Mouse (Mus musculus): Measurements from ENCODE around the gene Chdh. TPM values are rescaled to one million over a fixed set of nuclear protein-coding genes. Genes with fewer than 3 reads are reported as not detected.
A peak's percentile ranks its signal among the peaks of the same experiment; 100 is the strongest.

Gene Chdh
- polyA plus RNA-seq (2015; fragmentation: Nextera tagmentation; extraction: Ambion mirVana): 1.2 and 1.4 TPM in 2 replicates

DNA sequence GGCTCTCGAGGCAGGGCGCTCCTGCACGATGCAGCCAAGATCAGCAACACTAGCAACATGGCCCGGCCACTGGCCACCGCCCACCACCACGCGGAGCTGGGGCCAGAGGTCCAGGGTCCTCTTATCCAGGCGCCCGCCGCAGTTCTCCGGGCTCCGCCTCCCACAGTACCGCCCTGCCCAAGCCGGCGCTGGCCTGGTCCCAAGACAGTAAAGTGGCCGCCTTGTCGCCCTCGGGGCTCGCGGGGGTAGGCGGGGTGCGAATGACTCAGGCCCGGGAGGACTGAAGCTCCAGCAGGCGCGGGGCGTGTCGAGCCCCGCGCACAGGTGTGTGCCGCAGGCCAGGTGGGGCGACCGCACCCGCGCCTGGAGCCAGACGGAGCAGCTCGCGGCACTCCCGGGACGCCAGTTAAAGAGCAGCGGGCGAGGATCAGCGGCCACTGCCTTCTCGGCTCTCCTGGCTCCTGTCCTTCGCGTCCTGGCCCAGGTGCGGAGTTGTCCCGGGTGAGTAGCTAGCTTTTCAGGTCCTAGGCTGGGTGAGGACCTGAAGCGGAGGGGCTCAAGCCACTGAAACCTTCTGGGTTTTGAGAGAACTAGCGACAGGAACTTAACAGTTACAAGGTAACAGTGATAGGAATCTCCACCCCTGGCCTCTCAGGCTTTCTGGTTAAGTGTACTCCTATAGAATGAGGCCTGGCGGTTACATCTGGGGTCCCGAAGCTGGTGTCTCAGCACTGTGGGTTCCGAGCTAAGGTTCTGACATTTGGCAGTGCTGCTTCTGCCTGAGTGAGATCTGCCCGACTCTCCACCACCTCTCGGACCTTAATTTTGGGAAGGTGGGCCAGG, at the start of gene Chdh, which contains the start of gene Il17rb:
TSS of gene Chdh (plus strand) at position 291 of the 843 bp plus-strand sequence.
TSS of gene Il17rb (minus strand) at position 164 of the 843 bp plus-strand sequence.
- no peaks in the 10 kb centered on the region for H3K9me3 ChIP-seq (replicated peaks; ENCODE audit: control insufficient read depth, low read length)
- no peaks in the 10 kb centered on the region for H3K27me3 ChIP-seq (ENCODE audit: control insufficient read depth, insufficient read depth, low read length)
- no peaks in the 10 kb centered on the region for H3K36me3 ChIP-seq (ENCODE audit: control insufficient read depth, insufficient read depth, low read length)
- peak; percentile 85 for ATAC-seq (ENCODE audit: insufficient read depth, low FRiP score)
- peak within 1 kb of the TSS; percentile 68 for H3K4me2 ChIP-seq (ENCODE audit: low read depth, low read length)
- 9% methylated on average over 54 of the region's 54 CpGs for WGBS
- 0 out of 2 replicates have a peak, but pooled peaks cover 16% of the 10 kb centered on the region for H3K4me1 ChIP-seq (ENCODE audit: control insufficient read depth, insufficient read depth, low read length)
- H3K27ac ChIP-seq (ENCODE audit: low read length): peak within 1 kb of the TSS; percentile 30; the same call in 1 of the 2 replicates
- H3K9ac ChIP-seq (ENCODE audit: low read length): peak within 1 kb of the TSS; percentile 40
- H3K4me3 ChIP-seq (replicated peaks; ENCODE audit: low read length): peak within 1 kb of the TSS; percentile 41

DNA sequence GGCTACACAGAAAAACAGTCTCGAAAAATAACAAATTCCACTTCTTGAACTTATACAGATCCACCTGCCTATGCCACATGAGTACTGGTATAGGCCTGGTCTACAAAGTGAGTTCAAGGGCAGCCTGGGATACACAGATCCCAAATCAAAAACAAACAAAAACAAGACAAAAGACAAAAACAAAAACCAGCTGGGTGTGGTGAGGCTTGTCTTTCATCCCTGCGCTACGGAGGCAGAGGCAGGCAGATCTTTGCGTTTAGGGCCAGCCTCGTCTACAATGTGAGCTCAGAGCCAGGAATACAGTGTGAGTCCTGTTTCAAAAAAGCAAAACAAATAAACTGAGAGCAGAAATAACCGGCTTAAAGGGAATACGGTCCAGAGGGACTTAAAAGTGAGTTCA, 41.2 kb upstream of the Chdh start:
- peak overlapping the region; percentile 66 for H3K9ac ChIP-seq (ENCODE audit: low read length)
- peak overlapping the region; percentile 92 for H3K4me3 ChIP-seq (replicated peaks; ENCODE audit: low read length)
- H3K36me3 ChIP-seq (ENCODE audit: control insufficient read depth, insufficient read depth, low read length): 0 out of 2 replicates have a peak, but pooled peaks cover 4% of the 10 kb centered on the region
- H3K4me1 ChIP-seq (ENCODE audit: control insufficient read depth, insufficient read depth, low read length): peaks cover 9% of the 10 kb centered on the region
- H3K4me2 ChIP-seq (ENCODE audit: low read depth, low read length): peak overlapping the region; percentile 72
- no peak for ATAC-seq (ENCODE audit: insufficient read depth, low FRiP score)
- H3K27ac ChIP-seq (ENCODE audit: low read length): peak overlapping the region; percentile 58; the same call in 1 of the 2 replicates
- 59% methylated on average over 7 of the region's 7 CpGs for WGBS
- H3K27me3 ChIP-seq (ENCODE audit: control insufficient read depth, insufficient read depth, low read length): no peaks in the 10 kb centered on the region
- H3K9me3 ChIP-seq (replicated peaks; ENCODE audit: control insufficient read depth, low read length): no peaks in the 10 kb centered on the region

DNA sequence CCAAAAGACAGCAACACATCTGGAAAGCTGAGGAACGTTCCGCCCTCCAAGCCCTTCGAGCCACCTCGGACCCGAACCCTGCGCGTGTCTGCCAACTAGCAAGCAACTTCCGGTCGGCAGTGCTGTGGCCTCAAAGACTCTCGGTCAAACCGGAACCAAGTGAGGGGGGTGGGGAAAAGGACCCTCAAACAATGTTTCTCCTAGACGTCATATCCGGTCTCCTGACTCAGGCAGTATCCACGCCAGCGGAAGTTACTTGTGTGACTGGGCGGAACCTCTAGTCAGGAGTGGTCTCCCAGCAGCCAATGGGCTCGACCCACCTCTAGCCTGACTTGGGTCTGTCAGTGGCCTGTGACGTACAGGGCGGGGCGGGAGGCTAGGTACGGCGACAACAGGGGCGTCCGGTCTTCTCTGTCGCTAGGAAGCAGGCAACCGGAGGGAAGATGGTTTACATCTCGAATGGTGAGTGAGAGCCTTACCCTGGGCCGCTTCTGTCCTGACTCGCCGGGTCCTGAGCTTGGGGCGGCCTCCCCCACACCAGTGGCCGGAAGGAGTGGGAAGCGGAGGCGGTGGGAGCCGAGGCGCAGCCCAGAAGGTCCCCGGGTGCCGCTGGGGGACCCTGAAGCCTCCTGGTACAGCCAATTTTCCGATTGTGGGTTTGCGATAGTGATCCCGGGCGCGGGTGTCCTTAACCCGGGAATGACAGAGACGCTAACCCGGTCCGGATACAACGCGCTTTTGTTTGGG, 40.6 kb upstream of the Chdh start, which contains the start of gene Selenok:
TSS of gene Selenok (plus strand) at position 234 of the 747 bp plus-strand sequence.
- H3K4me3 ChIP-seq (replicated peaks; ENCODE audit: low read length): peak within 1 kb of the TSS; percentile 92
- peak within 1 kb of the TSS; percentile 97 for H3K9ac ChIP-seq (ENCODE audit: low read length)
- peaks cover 9% of the 10 kb centered on the region for H3K4me1 ChIP-seq (ENCODE audit: control insufficient read depth, insufficient read depth, low read length)
- 0 out of 2 replicates have a peak, but pooled peaks cover 6% of the 10 kb centered on the region for H3K36me3 ChIP-seq (ENCODE audit: control insufficient read depth, insufficient read depth, low read length)
- ATAC-seq (ENCODE audit: insufficient read depth, low FRiP score): peak; percentile 100
- H3K4me2 ChIP-seq (ENCODE audit: low read depth, low read length): peak within 1 kb of the TSS; percentile 72
- H3K9me3 ChIP-seq (replicated peaks; ENCODE audit: control insufficient read depth, low read length): no peaks in the 10 kb centered on the region
- WGBS: under 1% methylated on average over 49 of the region's 49 CpGs
- peak within 1 kb of the TSS; percentile 80 for H3K27ac ChIP-seq (ENCODE audit: low read length)
- no peaks in the 10 kb centered on the region for H3K27me3 ChIP-seq (ENCODE audit: control insufficient read depth, insufficient read depth, low read length)

DNA sequence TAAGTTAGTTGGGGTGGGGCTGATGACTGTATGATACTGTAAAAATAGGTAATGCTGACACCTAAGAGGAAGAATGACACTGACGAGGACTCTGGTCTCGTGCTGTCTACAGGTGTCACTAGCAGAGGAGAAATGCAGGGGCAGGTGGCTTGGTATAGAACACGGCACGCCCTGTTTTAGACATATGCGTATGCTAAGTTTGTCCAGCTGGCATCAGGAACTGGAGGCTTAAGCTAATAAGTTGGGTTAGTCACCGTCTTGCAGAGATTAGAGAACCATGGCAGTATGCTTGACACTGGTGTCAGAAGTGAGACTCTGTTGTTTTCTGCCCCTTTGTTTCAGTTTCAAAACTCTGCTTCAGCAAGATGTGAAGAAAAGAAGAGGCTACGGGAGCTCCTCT, 37.4 kb upstream of the Chdh start:
- no peaks in the 10 kb centered on the region for H3K9me3 ChIP-seq (replicated peaks; ENCODE audit: control insufficient read depth, low read length)
- H3K4me2 ChIP-seq (ENCODE audit: low read depth, low read length): no peak overlapping the region
- H3K27me3 ChIP-seq (ENCODE audit: control insufficient read depth, insufficient read depth, low read length): no peaks in the 10 kb centered on the region
- H3K36me3 ChIP-seq (ENCODE audit: control insufficient read depth, insufficient read depth, low read length): 0 out of 2 replicates have a peak, but pooled peaks cover 12% of the 10 kb centered on the region
- H3K9ac ChIP-seq (ENCODE audit: low read length): no peak overlapping the region
- no peak overlapping the region for H3K4me3 ChIP-seq (replicated peaks; ENCODE audit: low read length)
- H3K27ac ChIP-seq (ENCODE audit: low read length): no peak overlapping the region
- WGBS: 86% methylated on average over 7 of the region's 7 CpGs
- no peak for ATAC-seq (ENCODE audit: insufficient read depth, low FRiP score)
- H3K4me1 ChIP-seq (ENCODE audit: control insufficient read depth, insufficient read depth, low read length): peaks cover 9% of the 10 kb centered on the region

DNA sequence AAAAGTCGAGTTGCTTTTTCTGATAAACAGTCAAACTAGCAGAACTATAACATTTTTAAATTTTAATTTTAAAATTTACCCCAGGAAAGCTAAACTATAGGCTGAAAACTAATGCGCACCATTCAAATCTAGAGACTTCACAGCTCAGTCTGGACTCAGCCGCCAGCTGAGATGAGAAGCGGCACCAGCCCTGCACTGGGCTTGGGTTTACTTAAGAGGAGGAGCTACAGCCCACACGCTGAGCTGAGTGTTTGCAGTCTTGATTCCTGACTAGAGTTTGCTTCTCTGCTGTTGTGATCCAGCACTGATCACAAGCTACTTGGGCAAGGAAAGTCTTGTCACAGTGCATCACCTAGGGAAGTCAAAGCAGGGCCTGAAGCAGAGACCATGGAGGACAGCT, 36.8 kb upstream of the Chdh start:
- H3K9me3 ChIP-seq (replicated peaks; ENCODE audit: control insufficient read depth, low read length): no peaks in the 10 kb centered on the region
- 73% methylated on average over 5 of the region's 5 CpGs for WGBS
- no peak for ATAC-seq (ENCODE audit: insufficient read depth, low FRiP score)
- no peak overlapping the region for H3K9ac ChIP-seq (ENCODE audit: low read length)
- no peaks in the 10 kb centered on the region for H3K27me3 ChIP-seq (ENCODE audit: control insufficient read depth, insufficient read depth, low read length)
- H3K4me1 ChIP-seq (ENCODE audit: control insufficient read depth, insufficient read depth, low read length): peaks cover 9% of the 10 kb centered on the region
- H3K4me2 ChIP-seq (ENCODE audit: low read depth, low read length): no peak overlapping the region
- H3K36me3 ChIP-seq (ENCODE audit: control insufficient read depth, insufficient read depth, low read length): 0 out of 2 replicates have a peak, but pooled peaks cover 12% of the 10 kb centered on the region
- no peak overlapping the region for H3K4me3 ChIP-seq (replicated peaks; ENCODE audit: low read length)
- no peak overlapping the region for H3K27ac ChIP-seq (ENCODE audit: low read length)

DNA sequence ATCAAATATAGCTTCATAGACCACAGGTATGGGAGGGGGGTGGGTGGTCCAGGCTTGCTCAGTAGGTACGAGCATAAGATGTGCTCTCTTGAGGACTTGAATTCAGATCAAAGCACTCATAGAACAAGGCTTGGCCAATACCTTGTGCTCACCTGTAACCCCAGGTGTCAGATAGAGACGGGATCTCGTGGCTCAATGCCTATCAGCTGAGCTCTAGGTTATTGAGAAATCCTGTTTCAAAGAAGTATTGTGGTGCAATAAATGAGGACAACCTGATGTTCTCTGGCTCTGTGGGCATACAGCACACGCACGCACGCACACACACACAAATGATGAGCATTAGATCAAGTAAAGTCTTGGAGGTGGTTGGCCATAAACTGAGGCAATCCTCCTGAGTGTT, 31.9 kb upstream of the Chdh start:
- H3K9me3 ChIP-seq (replicated peaks; ENCODE audit: control insufficient read depth, low read length): no peaks in the 10 kb centered on the region
- no peak overlapping the region for H3K4me3 ChIP-seq (replicated peaks; ENCODE audit: low read length)
- H3K27ac ChIP-seq (ENCODE audit: low read length): no peak overlapping the region
- H3K4me1 ChIP-seq (ENCODE audit: control insufficient read depth, insufficient read depth, low read length): peaks cover 9% of the 10 kb centered on the region; the same call in 1 of the 2 replicates
- peaks cover 28% of the 10 kb centered on the region for H3K36me3 ChIP-seq (ENCODE audit: control insufficient read depth, insufficient read depth, low read length)
- H3K9ac ChIP-seq (ENCODE audit: low read length): no peak overlapping the region
- no peak for ATAC-seq (ENCODE audit: insufficient read depth, low FRiP score)
- H3K4me2 ChIP-seq (ENCODE audit: low read depth, low read length): no peak overlapping the region
- 93% methylated on average over 6 of the region's 6 CpGs for WGBS
- no peaks in the 10 kb centered on the region for H3K27me3 ChIP-seq (ENCODE audit: control insufficient read depth, insufficient read depth, low read length)

DNA sequence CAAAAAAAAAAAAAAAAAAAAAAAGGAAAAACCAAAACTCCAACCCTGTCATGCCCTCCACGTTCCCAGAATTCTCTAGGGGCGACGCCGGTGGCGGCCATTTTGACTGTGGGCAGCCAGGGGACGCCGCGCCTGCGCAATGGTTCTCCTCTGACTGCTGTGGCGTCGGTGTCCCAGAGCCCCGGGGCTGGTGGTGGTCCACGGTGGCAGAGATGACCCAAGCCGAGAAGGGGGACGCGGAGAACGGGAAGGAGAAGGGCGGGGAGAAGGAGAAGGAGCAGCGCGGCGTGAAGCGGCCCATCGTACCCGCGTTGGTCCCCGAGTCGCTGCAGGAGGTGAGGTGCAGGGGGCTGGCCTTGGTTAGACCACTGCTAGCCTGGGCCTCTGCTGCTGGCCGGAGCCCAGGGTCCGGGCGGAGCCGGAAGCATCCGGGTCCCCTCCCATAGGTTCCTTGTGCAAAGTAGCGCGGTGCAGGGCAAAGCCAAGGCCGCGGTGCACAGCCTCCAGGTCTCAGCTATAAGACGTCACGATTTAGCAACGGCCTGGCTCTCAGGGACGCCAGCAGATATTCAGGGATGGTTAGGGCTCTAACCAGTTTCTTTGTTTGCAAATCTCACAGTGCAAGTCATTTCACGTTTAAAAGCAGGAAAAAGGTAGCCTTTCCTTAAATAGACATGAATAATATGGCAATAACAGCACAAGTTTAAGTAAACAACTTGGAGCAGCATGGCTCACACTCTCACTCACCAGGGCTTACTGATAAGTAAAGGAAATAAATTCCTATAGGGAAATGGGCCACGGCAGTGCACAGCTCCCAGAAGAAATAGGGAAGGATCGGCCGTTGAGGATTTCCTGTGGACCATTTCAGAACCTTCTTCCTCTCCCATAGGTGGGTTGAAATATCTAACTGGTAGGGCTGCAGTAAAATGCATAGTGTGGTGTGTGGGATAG, 30.3 kb upstream of the Chdh start, which contains the start of gene Actr8:
TSS of gene Actr8 (plus strand) at position 84 of the 951 bp plus-strand sequence.
- H3K4me2 ChIP-seq (ENCODE audit: low read depth, low read length): peak within 1 kb of the TSS; percentile 94

More for the DNA sequence above, 30.3 kb upstream of the Chdh start, which contains the start of gene Actr8:
- H3K27ac ChIP-seq (ENCODE audit: low read length): peak within 1 kb of the TSS; percentile 91
- under 1% methylated on average over 44 of the region's 44 CpGs for WGBS
- H3K9ac ChIP-seq (ENCODE audit: low read length): peak within 1 kb of the TSS; percentile 92
- peaks cover 9% of the 10 kb centered on the region; the same call in 1 of the 2 replicates for H3K4me1 ChIP-seq (ENCODE audit: control insufficient read depth, insufficient read depth, low read length)
- H3K36me3 ChIP-seq (ENCODE audit: control insufficient read depth, insufficient read depth, low read length): peaks cover 36% of the 10 kb centered on the region
- peak; percentile 98 for ATAC-seq (ENCODE audit: insufficient read depth, low FRiP score)
- H3K9me3 ChIP-seq (replicated peaks; ENCODE audit: control insufficient read depth, low read length): no peaks in the 10 kb centered on the region
- no peaks in the 10 kb centered on the region for H3K27me3 ChIP-seq (ENCODE audit: control insufficient read depth, insufficient read depth, low read length)
- H3K4me3 ChIP-seq (replicated peaks; ENCODE audit: low read length): peak within 1 kb of the TSS; percentile 82

Data from stomach, embryonic 16.5 days (tissue).